Mouse (Mus musculus) forebrain, embryonic 12.5 days (tissue): ENCODE results near the gene Flt4. TPM values are rescaled to one million over a fixed set of nuclear protein-coding genes. Genes with fewer than 3 reads are reported as not detected.

ENCODE experiments used
- polyA plus RNA-seq: library from polyadenylated mRNA; unstranded; fragments of >200 nt; fragmentation: Nextera tagmentation; extraction: Ambion mirVana; gene quantifications from 2 replicates; pipeline ENCODE4 v1.2.1, GENCODE M21; 2016

The Flt4 gene
- polyA plus RNA-seq, 1 experiment from 2014 or later: 2.3 TPM

Other genes with a start within 250 kb of the Flt4 start
- gene Olfr1389, start 186.2 kb upstream of the Flt4 start, polyA plus RNA-seq: not detected in 2 replicates
- 0.10 and 0.13 TPM in 2 replicates for gene Olfr1388, start 172.6 kb upstream of the Flt4 start, polyA plus RNA-seq
- gene Olfr1387, start 153.9 kb upstream of the Flt4 start, polyA plus RNA-seq: not detected in 2 replicates
- not detected in 2 replicates for gene Olfr1386, start 144.2 kb upstream of the Flt4 start, polyA plus RNA-seq
- not detected in 2 replicates for gene Olfr1385, start 120.2 kb upstream of the Flt4 start, polyA plus RNA-seq
- not detected in 2 replicates for gene Olfr1384, start 102.5 kb upstream of the Flt4 start, polyA plus RNA-seq
- gene Olfr1383, start 89.6 kb upstream of the Flt4 start, polyA plus RNA-seq: not detected in 2 replicates
- not detected in 2 replicates for gene Olfr1382, start 81.0 kb upstream of the Flt4 start, polyA plus RNA-seq
- gene Olfr1381, start 65.8 kb upstream of the Flt4 start, polyA plus RNA-seq: not detected in 2 replicates
- not detected in 2 replicates for gene Olfr1380, start 52.4 kb upstream of the Flt4 start, polyA plus RNA-seq
- gene Scgb3a1, start 54.3 kb downstream of the Flt4 start, polyA plus RNA-seq: not detected in 2 replicates
- gene Cnot6, start 103.5 kb downstream of the Flt4 start, polyA plus RNA-seq: 99.5 and 101 TPM in 2 replicates
- gene Gfpt2, start 184.9 kb downstream of the Flt4 start, polyA plus RNA-seq: 9.5 and 10.5 TPM in 2 replicates
- gene Mapk9, start 237.5 kb downstream of the Flt4 start, polyA plus RNA-seq: 41.8 and 43.2 TPM in 2 replicates